Mouse (Mus musculus) forebrain, postnatal 0 days (tissue): ENCODE measurements around the gene Sh3d19. TPM values are rescaled to one million over a fixed set of nuclear protein-coding genes. Genes with fewer than 3 reads are reported as not detected.

Experiments used
- ATAC-seq: fragments of 200-750 bp; cut with Nextera tagmentation; 2 replicates; pipeline ENCODE4 v1.8.0; 2017; ENCODE audit warnings: mild to moderate bottlenecking, moderate library complexity
- DNase-seq: peaks from one replicate; pipeline ENCODE4 v3.0.0-alpha.2; 2015
- H3K27ac ChIP-seq: fragments of 300-500 bp; sonication (generic); 2 replicates; pipeline ENCODE4 v1.5.1; 2014; ENCODE audit warnings: low read depth, mild to moderate bottlenecking, antibody characterized with exemption, low read length, moderate library complexity, mixed read lengths
- H3K27me3 ChIP-seq: fragments of 300-500 bp; sonication (generic); 2 replicates; pipeline ENCODE4 v1.6.1; 2014; ENCODE audit warnings: mild to moderate bottlenecking, low read length, mixed read lengths; ENCODE audit not compliant: insufficient read depth
- H3K36me3 ChIP-seq: fragments of 300-500 bp; sonication (generic); 2 replicates; pipeline ENCODE4 v1.6.1; 2014; ENCODE audit warnings: mild to moderate bottlenecking, moderate library complexity; ENCODE audit not compliant: insufficient read depth
- H3K4me1 ChIP-seq: fragments of 300-500 bp; sonication (generic); 2 replicates; pipeline ENCODE4 v1.6.1; 2014; ENCODE audit warnings: antibody characterized with exemption; ENCODE audit not compliant: insufficient read depth
- H3K4me2 ChIP-seq: fragments of 300-500 bp; sonication (generic); 2 replicates; pipeline ENCODE4 v1.6.1; 2014; ENCODE audit warnings: low read depth, mild to moderate bottlenecking, moderate library complexity
- H3K4me3 ChIP-seq: fragments of 300-500 bp; sonication (generic); 2 replicates; pipeline ENCODE4 v1.5.1; 2014; ENCODE audit warnings: low read depth, low read length, mixed read lengths
- H3K9ac ChIP-seq: fragments of 300-500 bp; sonication (generic); 2 replicates; pipeline ENCODE4 v1.6.1; 2014; ENCODE audit warnings: mild to moderate bottlenecking
- H3K9me3 ChIP-seq: fragments of 300-500 bp; sonication (generic); 2 replicates; pipeline ENCODE4 v1.6.1; 2016; ENCODE audit warnings: low read length
- CTCF ChIP-seq: sonication (generic); IDR thresholded peaks from 2 replicates; pipeline ENCODE4 v1.5.1; 2016; ENCODE audit warnings: antibody characterized with exemption, control low read depth, low read depth
- WGBS: fragments of 180-500 bp; shearing (Covaris S2); extraction: QIAGEN DNeasy Blood & Tissue Kit; methylation state at CpG from one replicate; pipeline ENCODE4 v1.1.7; 2014; 5-methylcytosine and 5-hydroxymethylcytosine counted together
- polyA plus RNA-seq: library from polyadenylated mRNA; unstranded; fragments of >200 nt; fragmentation: Nextera tagmentation; extraction: Ambion mirVana; gene quantifications from 2 replicates; pipeline ENCODE4 v1.2.1, GENCODE M21; 2015
- total RNA-seq: library from RNA; depleted of rRNA; stranded (reverse); fragments of >200 nt; gene quantifications from 2 replicates; pipeline ENCODE4 v1.2.3, GENCODE M21; 2014

Sh3d19 gene
- total and polyA plus RNA-seq, 2 experiments from 2014 or later: 14.3 to 25.1 TPM

- H3K27me3 ChIP-seq: no peaks in the 10 kb centered on the region
- H3K36me3 ChIP-seq: peaks cover 10% of the 10 kb centered on the region
- ATAC-seq (no peak), DNase-seq (no peak)
- 89% methylated on average over 4 of the region's 4 CpGs for WGBS
- no peaks in the 10 kb centered on the region for H3K9me3 ChIP-seq
- peak; percentile 47 for TF ChIP-seq CTCF
- no peak overlapping the region for H3K4me2 ChIP-seq
- H3K9ac ChIP-seq: no peak overlapping the region
- no peak overlapping the region for H3K27ac ChIP-seq
- no peaks in the 10 kb centered on the region for H3K4me1 ChIP-seq
- no peak overlapping the region for H3K4me3 ChIP-seq
Measured at GRCm38 (mm10) chr3:86116951-86117350, 146.0 kb downstream of the Sh3d19 start.

GRCm38 (mm10) chr3:86119237-86119932, 148.5 kb downstream of the Sh3d19 start:
- H3K9me3 ChIP-seq: no peaks in the 10 kb centered on the region
- no peak overlapping the region for H3K9ac ChIP-seq
- H3K27me3 ChIP-seq: no peaks in the 10 kb centered on the region
- no peak overlapping the region for H3K27ac ChIP-seq
- ATAC-seq: no peak
- no peaks in the 10 kb centered on the region for H3K4me1 ChIP-seq
- WGBS: 75% methylated on average over 16 of the region's 16 CpGs
- DNase-seq: no peak
- no peak overlapping the region for H3K4me3 ChIP-seq
- no peak overlapping the region for H3K4me2 ChIP-seq
- TF ChIP-seq CTCF: no peak
- peaks cover 15% of the 10 kb centered on the region for H3K36me3 ChIP-seq

- ATAC-seq (no peak), DNase-seq (no peak)
- TF ChIP-seq CTCF: no peak
- Histone ChIP-seq H3K4me3 (no peak overlapping the region), H3K9ac (no peak overlapping the region), H3K9me3 (no peaks in the 10 kb centered on the region), H3K4me2 (no peak overlapping the region), H3K4me1 (no peaks in the 10 kb centered on the region), H3K27ac (no peak overlapping the region), H3K36me3 (peaks cover 22% of the 10 kb centered on the region), H3K27me3 (no peaks in the 10 kb centered on the region)
Measured at GRCm38 (mm10) chr3:86122156-86122555, 151.2 kb downstream of the Sh3d19 start.

DNA sequence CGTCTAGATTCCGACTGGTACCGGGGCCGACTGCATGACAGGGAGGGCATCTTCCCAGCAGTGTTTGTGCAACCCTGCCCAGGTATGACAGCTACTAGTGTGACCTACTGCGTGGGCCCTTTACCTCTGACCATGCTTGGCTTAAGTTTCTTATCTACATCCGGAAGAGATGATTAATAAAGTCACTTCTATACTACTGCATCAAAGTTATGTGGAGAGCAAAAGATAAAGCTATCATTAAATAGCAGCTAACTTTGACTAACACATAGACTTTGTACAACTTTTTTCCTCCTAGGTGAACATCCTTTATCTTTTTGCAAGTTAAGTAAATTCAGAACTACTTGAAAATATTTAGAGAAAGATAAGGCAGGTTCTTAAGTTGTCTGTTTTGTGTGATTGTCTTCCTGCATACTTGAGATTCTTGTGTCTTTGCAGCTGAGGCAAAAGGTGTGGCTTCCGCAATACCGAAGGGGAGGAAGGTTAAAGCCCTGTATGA, 152.4 kb downstream of the Sh3d19 start:
- whole genome bisulfite sequencing: 95% methylated on average over 8 of the region's 8 CpGs
- DNase-seq (no peak), ATAC-seq (no peak)
- no peak overlapping the region for H3K9ac ChIP-seq
- H3K4me2 ChIP-seq: no peak overlapping the region
- H3K27ac ChIP-seq: no peak overlapping the region
- H3K4me3 ChIP-seq: no peak overlapping the region
- H3K27me3 ChIP-seq: no peaks in the 10 kb centered on the region
- peaks cover 26% of the 10 kb centered on the region for H3K36me3 ChIP-seq
- no peaks in the 10 kb centered on the region for H3K4me1 ChIP-seq
- no peaks in the 10 kb centered on the region for H3K9me3 ChIP-seq
- TF ChIP-seq CTCF: no peak

- Histone ChIP-seq H3K27ac (no peak overlapping the region), H3K4me2 (no peak overlapping the region), H3K36me3 (peaks cover 16% of the 10 kb centered on the region), H3K4me3 (no peak overlapping the region), H3K9ac (no peak overlapping the region), H3K4me1 (no peaks in the 10 kb centered on the region), H3K27me3 (no peaks in the 10 kb centered on the region), H3K9me3 (no peaks in the 10 kb centered on the region)
- 9% methylated on average over 6 of the region's 6 CpGs for WGBS
- DNase-seq (peak; percentile 90), ATAC-seq (peak; percentile 74)
- TF ChIP-seq CTCF: peak; percentile 89
Measured at GRCm38 (mm10) chr3:86129757-86130156, 158.8 kb downstream of the Sh3d19 start.

DNA sequence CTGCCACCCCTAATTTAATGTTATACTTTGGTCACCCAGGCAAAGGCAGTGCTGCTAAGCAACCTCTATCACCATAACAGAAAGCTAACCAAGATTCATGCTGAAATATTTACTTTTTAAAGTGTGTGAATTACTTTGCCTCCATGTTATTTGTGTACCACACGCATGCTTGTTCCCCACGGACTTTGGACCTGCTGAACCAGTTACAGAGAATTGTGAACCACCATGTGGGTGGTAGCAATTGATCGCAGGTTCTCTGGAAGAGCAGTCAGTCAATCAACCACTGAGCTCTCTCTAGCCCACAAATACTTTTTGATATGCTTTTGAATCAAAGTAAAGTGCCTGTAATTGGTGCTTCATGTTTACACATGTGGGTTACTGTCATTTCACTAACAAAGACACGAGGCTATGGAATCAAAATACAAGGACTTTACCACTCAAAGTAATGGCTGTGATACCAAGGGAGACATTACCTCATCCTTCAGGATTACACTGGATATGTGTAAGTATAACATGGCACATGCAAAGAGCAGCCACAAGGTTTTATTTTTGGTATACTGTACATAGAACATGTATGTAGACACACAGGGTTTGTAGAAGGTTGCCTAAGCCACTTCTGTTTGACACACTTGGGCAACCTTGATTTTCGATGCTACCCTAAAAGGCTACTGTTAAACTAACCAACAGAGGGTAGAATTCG, 164.2 kb downstream of the Sh3d19 start:
- no peak overlapping the region for H3K27ac ChIP-seq
- no peaks in the 10 kb centered on the region for H3K9me3 ChIP-seq
- 90% methylated on average over 6 of the region's 6 CpGs for WGBS
- H3K27me3 ChIP-seq: no peaks in the 10 kb centered on the region
- ATAC-seq (no peak), DNase-seq (no peak)
- peaks cover 38% of the 10 kb centered on the region for H3K36me3 ChIP-seq
- no peak for TF ChIP-seq CTCF
- H3K9ac ChIP-seq: no peak overlapping the region
- H3K4me1 ChIP-seq: no peaks in the 10 kb centered on the region
- no peak overlapping the region for H3K4me3 ChIP-seq
- no peak overlapping the region for H3K4me2 ChIP-seq

DNA sequence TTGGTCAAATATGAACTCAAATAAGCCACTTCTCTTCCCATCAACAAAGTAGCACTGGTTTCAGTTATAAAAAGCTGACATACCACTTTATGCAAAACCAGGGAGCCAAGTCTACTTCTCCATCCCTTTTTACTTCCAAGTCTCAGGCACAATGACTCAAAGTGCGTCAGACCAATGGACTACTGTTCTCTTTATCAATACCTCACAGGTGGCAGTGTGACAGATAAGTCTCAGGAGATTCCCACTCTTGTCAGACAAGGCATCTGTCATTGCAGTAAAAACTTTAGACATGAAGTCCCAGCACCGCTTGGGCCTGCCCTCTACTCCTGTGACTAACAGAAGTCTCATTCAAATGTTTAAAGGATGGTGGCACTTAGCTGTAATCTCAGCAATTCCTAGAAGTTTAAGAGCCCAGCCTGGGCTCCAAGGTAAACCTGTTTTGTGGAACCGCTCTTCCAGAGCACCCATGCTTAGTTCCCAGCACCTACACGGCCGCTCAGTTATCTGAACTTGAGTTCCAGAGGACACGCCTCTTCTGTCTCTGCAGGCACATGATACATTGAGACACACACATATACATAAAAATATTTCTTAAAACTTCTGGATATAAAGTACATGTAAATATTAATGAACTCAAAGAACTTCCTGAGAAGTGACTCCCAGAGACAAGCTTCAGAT, 165.1 kb downstream of the Sh3d19 start:
- Histone ChIP-seq H3K27me3 (no peaks in the 10 kb centered on the region), H3K9me3 (no peaks in the 10 kb centered on the region), H3K4me2 (no peak overlapping the region), H3K4me3 (no peak overlapping the region), H3K36me3 (peaks cover 46% of the 10 kb centered on the region), H3K9ac (no peak overlapping the region), H3K27ac (no peak overlapping the region), H3K4me1 (peaks cover 6% of the 10 kb centered on the region; the same call in 1 of the 2 replicates)
- no peak for ATAC-seq
- no peak for DNase-seq
- TF ChIP-seq CTCF: no peak
- 84% methylated on average over 6 of the region's 6 CpGs for WGBS
